Mouse (Mus musculus) heart, embryonic 11.5 days (tissue): ENCODE data around the gene Rab11a. TPM values are rescaled to one million over a fixed set of nuclear protein-coding genes. Genes with fewer than 3 reads are reported as not detected.
"Not testable (repeated sequence)": the region's sequence is repeated elsewhere in the genome, so short reads cannot be mapped to it uniquely, and the experiment has no call there.

Experiments
- ATAC-seq: fragments of 200-750 bp; cut with Nextera tagmentation; replicated peaks from 2 replicates; pipeline ENCODE4 v1.8.0; 2017; ENCODE audit warnings: moderate library complexity; ENCODE audit not compliant: insufficient number of reproducible peaks, low FRiP score, low TSS enrichment
- H3K27ac ChIP-seq: fragments of 300-500 bp; sonication (generic); 2 replicates; pipeline ENCODE4 v1.5.1; 2014; ENCODE audit warnings: mild to moderate bottlenecking, low read depth, low read length
- H3K27me3 ChIP-seq: fragments of 300-500 bp; sonication (generic); 2 replicates; pipeline ENCODE4 v1.6.1; 2014; ENCODE audit warnings: mild to moderate bottlenecking, low read length, mixed read lengths; ENCODE audit not compliant: control insufficient read depth, insufficient read depth
- H3K36me3 ChIP-seq: fragments of 300-500 bp; sonication (generic); 2 replicates; pipeline ENCODE4 v1.6.1; 2014; ENCODE audit warnings: mild to moderate bottlenecking, low read length, moderate library complexity, mixed read lengths; ENCODE audit not compliant: control insufficient read depth, insufficient read depth
- H3K4me1 ChIP-seq: fragments of 300-500 bp; sonication (generic); 2 replicates; pipeline ENCODE4 v1.6.1; 2014; ENCODE audit warnings: low read length; ENCODE audit not compliant: control insufficient read depth, insufficient read depth
- H3K4me2 ChIP-seq: fragments of 300-500 bp; sonication (generic); 2 replicates; pipeline ENCODE4 v1.6.1; 2014; ENCODE audit warnings: mild to moderate bottlenecking, moderate library complexity
- H3K4me3 ChIP-seq: fragments of 300-500 bp; sonication (generic); 2 replicates; pipeline ENCODE4 v1.5.1; 2014; ENCODE audit warnings: low read depth, low read length
- H3K9ac ChIP-seq: fragments of 300-500 bp; sonication (generic); 2 replicates; pipeline ENCODE4 v1.6.1; 2014; ENCODE audit warnings: mild to moderate bottlenecking, low read depth, low read length, moderate library complexity
- H3K9me3 ChIP-seq: fragments of 300-500 bp; sonication (generic); replicated peaks from 2 replicates; pipeline ENCODE4 v1.6.1; 2016; ENCODE audit warnings: low read length; ENCODE audit not compliant: control insufficient read depth
- WGBS: fragments of 180-500 bp; shearing (Covaris S2); extraction: QIAGEN DNeasy Blood & Tissue Kit; methylation state at CpG from one replicate; pipeline ENCODE4 v1.1.7; 2014; ENCODE audit not compliant: insufficient replicate concordance; 5-methylcytosine and 5-hydroxymethylcytosine counted together
- polyA plus RNA-seq: library from polyadenylated mRNA; unstranded; fragments of >200 nt; fragmentation: Nextera tagmentation; extraction: Ambion mirVana; gene quantifications from 2 replicates; pipeline ENCODE4 v1.2.1, GENCODE M21; 2014

The Rab11a gene
- polyA plus RNA-seq, 1 experiment from 2014 or later = 360 TPM

DNA sequence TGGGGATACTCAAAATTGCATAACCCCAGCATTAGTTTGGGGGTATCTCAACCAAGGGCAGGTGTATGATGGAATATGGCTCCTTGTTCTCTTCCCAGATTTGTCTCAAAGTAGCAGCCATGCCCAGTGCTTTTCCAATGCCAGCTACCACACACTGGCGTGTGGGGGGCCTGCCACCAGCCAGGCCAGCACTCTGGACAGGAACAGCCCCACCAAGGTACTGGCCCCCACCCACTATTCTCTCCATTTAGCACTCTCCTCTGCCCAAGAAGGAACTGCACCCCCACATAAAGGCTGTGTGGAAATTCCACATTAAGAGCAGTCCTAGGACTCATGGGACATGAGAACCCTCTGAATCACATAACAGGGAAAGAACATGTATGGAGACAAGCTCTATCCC, 42.3 kb downstream of the Rab11a start:
- H3K4me1 ChIP-seq = no peaks in the 10 kb centered on the region
- no peaks in the 10 kb centered on the region for H3K27me3 ChIP-seq
- H3K9ac ChIP-seq = no peak overlapping the region
- H3K36me3 ChIP-seq = peaks cover 6% of the 10 kb centered on the region; the same call in 1 of the 2 replicates
- no peak overlapping the region for H3K4me2 ChIP-seq
- no peak for ATAC-seq
- H3K27ac ChIP-seq = no peak overlapping the region
- H3K9me3 ChIP-seq = no peaks in the 10 kb centered on the region
- WGBS = 84% methylated on average over 1 of the region's 1 CpGs
- H3K4me3 ChIP-seq = no peak overlapping the region

- Histone ChIP-seq H3K4me2 (no peak overlapping the region), H3K4me3 (no peak overlapping the region), H3K27me3 (no peaks in the 10 kb centered on the region), H3K36me3 (peaks cover 6% of the 10 kb centered on the region; the same call in 1 of the 2 replicates), H3K9me3 (no peaks in the 10 kb centered on the region), H3K4me1 (no peaks in the 10 kb centered on the region; the same call in 1 of the 2 replicates), H3K27ac (no peak overlapping the region), H3K9ac (no peak overlapping the region)
- no peak for ATAC-seq
- 66% methylated on average over 2 of the region's 2 CpGs for WGBS
Measured at GRCm38 (mm10) chr9:64693094-64693493, 44.5 kb downstream of the Rab11a start.

DNA sequence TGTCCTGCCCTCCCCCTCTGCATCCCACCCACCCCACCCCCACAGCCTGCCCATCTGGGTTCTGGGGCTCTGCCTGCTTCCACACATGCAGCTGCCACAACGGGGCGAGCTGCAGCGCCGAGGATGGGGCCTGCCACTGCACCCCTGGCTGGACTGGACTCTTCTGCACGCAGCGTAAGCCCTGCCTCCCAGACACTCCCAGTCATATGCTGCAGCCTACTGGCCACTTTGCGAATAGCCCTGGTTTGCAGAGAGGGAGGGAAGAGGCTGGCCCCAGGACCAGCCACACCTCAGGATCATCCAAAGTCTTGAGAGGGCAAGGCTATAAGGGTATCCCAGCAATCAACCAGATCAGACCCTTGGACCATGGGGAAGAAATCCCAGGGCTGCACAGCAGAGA, 46.4 kb downstream of the Rab11a start:
- no peak for ATAC-seq

DNA sequence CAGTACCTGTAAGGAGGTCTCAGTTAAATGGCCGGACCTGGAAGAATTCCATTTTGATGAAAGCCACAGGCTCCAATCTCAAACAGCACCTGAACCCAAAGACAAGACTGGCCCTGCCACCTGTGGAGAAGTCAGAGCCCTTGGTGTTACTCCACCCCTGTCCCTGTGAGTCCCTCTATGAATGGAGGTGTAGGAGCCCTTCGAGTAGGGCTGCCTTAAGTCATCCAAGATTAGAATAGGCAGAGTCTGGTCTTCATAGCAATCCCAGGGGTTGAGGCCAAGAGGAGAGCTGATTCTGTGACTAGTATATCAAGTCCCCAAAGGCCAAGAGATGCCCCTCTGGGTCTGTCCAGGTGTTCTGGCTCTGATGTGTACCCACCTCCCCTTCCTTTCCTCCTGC, 46.8 kb downstream of the Rab11a start:
- no peaks in the 10 kb centered on the region for H3K27me3 ChIP-seq
- no peak for ATAC-seq
- 79% methylated on average over 2 of the region's 2 CpGs for WGBS
- H3K4me2 ChIP-seq = no peak overlapping the region
- peaks cover 4% of the 10 kb centered on the region; the same call in 1 of the 2 replicates for H3K4me1 ChIP-seq
- no peak overlapping the region for H3K9ac ChIP-seq
- H3K9me3 ChIP-seq = no peaks in the 10 kb centered on the region
- no peak overlapping the region for H3K4me3 ChIP-seq
- no peak overlapping the region for H3K27ac ChIP-seq
- H3K36me3 ChIP-seq = peaks cover 6% of the 10 kb centered on the region; the same call in 1 of the 2 replicates

More for the DNA sequence above, 46.4 kb downstream of the Rab11a start:
- Histone ChIP-seq H3K4me1 (peaks cover 4% of the 10 kb centered on the region; the same call in 1 of the 2 replicates), H3K36me3 (peaks cover 6% of the 10 kb centered on the region; the same call in 1 of the 2 replicates), H3K4me2 (no peak overlapping the region), H3K27me3 (no peaks in the 10 kb centered on the region), H3K9ac (no peak overlapping the region), H3K27ac (no peak overlapping the region), H3K4me3 (no peak overlapping the region), H3K9me3 (no peaks in the 10 kb centered on the region)
- WGBS = 5% methylated on average over 7 of the region's 7 CpGs

DNA sequence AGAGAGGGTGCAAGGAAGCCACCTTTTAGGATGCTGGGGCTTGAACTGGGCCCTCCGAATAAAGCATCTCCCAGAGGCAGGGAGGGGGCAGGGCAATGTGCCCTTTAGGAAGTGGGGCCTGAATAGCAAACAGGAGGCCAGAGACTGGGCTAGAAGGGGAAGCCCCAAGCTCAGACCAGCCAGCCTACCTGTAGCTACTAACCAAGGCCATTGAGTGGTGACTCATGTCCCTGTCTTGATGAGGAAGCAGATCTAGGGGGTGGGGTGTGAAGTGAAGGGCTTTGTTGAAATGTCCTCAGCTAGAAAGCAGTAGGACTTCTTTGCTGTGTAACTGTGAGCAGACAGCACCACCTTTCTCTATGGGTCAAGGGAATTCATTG, 49.6 kb downstream of the Rab11a start:
- Histone ChIP-seq H3K27ac (no peak overlapping the region), H3K4me2 (no peak overlapping the region), H3K36me3 (no peaks in the 10 kb centered on the region), H3K9ac (no peak overlapping the region), H3K4me3 (no peak overlapping the region), H3K9me3 (no peaks in the 10 kb centered on the region), H3K4me1 (peaks cover 4% of the 10 kb centered on the region; the same call in 1 of the 2 replicates), H3K27me3 (no peaks in the 10 kb centered on the region)
- WGBS = 38% methylated on average over 1 of the region's 1 CpGs
- no peak for ATAC-seq

DNA sequence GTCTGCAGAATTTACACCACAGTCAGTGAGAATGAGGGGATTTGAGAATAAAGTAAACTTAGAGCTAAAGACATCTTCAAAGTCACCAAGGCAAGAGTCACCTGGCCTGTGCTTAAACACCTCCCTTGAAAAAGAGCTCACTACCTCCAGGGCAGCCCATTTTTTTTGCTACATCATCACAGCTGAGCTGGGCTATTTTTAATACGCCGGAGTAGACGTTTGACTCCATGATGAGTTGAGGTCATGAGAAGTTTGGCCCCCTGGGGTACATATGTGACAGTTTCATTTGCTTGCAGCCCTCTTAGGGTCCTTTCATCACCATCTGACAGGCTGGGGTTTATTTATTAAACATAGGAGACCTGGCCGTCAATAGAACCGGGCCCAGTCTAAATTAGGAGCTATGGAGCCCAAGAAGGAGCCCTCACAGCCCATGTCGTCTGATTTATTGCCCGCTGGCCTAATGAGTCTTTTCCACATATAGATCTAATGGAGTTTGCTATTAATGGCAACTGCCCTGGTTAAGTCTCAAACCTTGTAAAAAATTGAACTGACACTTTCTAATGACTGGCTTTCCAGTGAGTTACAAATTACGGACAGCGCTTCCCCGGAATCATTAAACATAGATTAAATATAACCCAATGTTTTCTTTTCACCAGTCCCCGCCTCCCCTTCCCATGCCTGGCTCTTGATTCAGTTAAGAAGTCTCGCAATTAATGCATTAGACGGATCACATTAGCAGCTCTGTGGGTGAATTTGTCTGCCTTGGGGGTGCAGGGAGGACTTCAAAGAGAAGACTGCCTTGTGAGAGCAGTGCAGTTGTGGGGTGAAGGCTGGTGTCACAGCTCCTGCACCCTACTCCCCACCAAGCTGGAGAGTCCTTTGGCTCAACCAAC, 50.2 kb downstream of the Rab11a start:
- 66% methylated on average over 13 of the region's 13 CpGs for WGBS
- no peak overlapping the region for H3K4me2 ChIP-seq
- H3K4me3 ChIP-seq = no peak overlapping the region
- no peaks in the 10 kb centered on the region for H3K27me3 ChIP-seq
- no peaks in the 10 kb centered on the region for H3K36me3 ChIP-seq
- ATAC-seq = no peak
- no peaks in the 10 kb centered on the region for H3K9me3 ChIP-seq
- no peak overlapping the region for H3K9ac ChIP-seq
- peaks cover 4% of the 10 kb centered on the region; the same call in 1 of the 2 replicates for H3K4me1 ChIP-seq
- no peak overlapping the region for H3K27ac ChIP-seq

- H3K4me2 ChIP-seq, H3K4me3 ChIP-seq, H3K27ac ChIP-seq, H3K4me1 ChIP-seq, H3K36me3 ChIP-seq, H3K9me3 ChIP-seq, H3K27me3 ChIP-seq, H3K9ac ChIP-seq, ATAC-seq: not testable (repeated sequence)
- 33% methylated on average over 9 of the region's 11 CpGs for WGBS
Measured at GRCm38 (mm10) chr9:64671341-64672319, 65.9 kb downstream of the Rab11a start.

- ATAC-seq = no peak
- Histone ChIP-seq H3K4me1 (no peaks in the 10 kb centered on the region), H3K9ac (no peak overlapping the region), H3K27me3 (peaks cover 4% of the 10 kb centered on the region; the same call in 1 of the 2 replicates), H3K4me2 (no peak overlapping the region), H3K9me3 (no peaks in the 10 kb centered on the region), H3K27ac (no peak overlapping the region), H3K36me3 (no peaks in the 10 kb centered on the region), H3K4me3 (no peak overlapping the region)
- 72% methylated on average over 2 of the region's 2 CpGs for WGBS
Measured at GRCm38 (mm10) chr9:64668001-64668400, 69.6 kb downstream of the Rab11a start.
